Mouse (Mus musculus) C2C12 (cell line): ENCODE data around the gene Coro1b.

Source experiments
- CTCF ChIP-seq: IDR thresholded peaks from one replicate; pipeline ENCODE4 v1.5.1; 2011; ENCODE audit not compliant: control insufficient read depth, insufficient read depth, insufficient read length
- MAX ChIP-seq: IDR thresholded peaks from one replicate; pipeline ENCODE4 v1.6.1; 2011; ENCODE audit warnings: mild to moderate bottlenecking, control low read depth
- MYOG ChIP-seq: IDR thresholded peaks from one replicate; pipeline ENCODE4 v1.6.1; 2011; ENCODE audit not compliant: control insufficient read depth, insufficient read length; ENCODE audit errors: extremely low read depth
- USF1 ChIP-seq: IDR thresholded peaks from one replicate; pipeline ENCODE4 v1.6.1; 2011; ENCODE audit warnings: low read depth, mild to moderate bottlenecking, control low read depth, moderate library complexity

- TF ChIP-seq CTCF, result no peak
- no peak for TF ChIP-seq USF1
- no peak for TF ChIP-seq MAX
- no peak for TF ChIP-seq MYOG
Observed at GRCm38 (mm10) chr19:4139446-4139845, 9.0 kb upstream of the Coro1b start, which contains the start of gene Gpr152.
